Mouse (Mus musculus) embryonic facial prominence, embryonic 15.5 days (tissue): ENCODE results near the gene Kcnab2. TPM values are rescaled to one million over a fixed set of nuclear protein-coding genes. Genes with fewer than 3 reads are reported as not detected.

Source experiments
- ATAC-seq: fragments of 200-750 bp; cut with Nextera tagmentation; 2 replicates; pipeline ENCODE4 v1.8.0; 2017; ENCODE audit warnings: low read depth, moderate TSS enrichment; ENCODE audit not compliant: insufficient number of reproducible peaks, low FRiP score, low TSS enrichment
- H3K27ac ChIP-seq: fragments of 300-500 bp; sonication (generic); replicated peaks from 2 replicates; pipeline ENCODE4 v1.5.1; 2015; ENCODE audit warnings: mild to moderate bottlenecking, inconsistent platforms
- H3K27me3 ChIP-seq: fragments of 300-500 bp; sonication (generic); 2 replicates; pipeline ENCODE4 v1.6.1; 2015; ENCODE audit warnings: inconsistent platforms
- H3K36me3 ChIP-seq: fragments of 300-500 bp; sonication (generic); 2 replicates; pipeline ENCODE4 v1.6.1; 2015; ENCODE audit warnings: mild to moderate bottlenecking, inconsistent platforms
- H3K4me1 ChIP-seq: fragments of 300-500 bp; sonication (generic); 2 replicates; pipeline ENCODE4 v1.6.1; 2015; ENCODE audit warnings: inconsistent platforms
- H3K4me2 ChIP-seq: fragments of 300-500 bp; sonication (generic); replicated peaks from 2 replicates; pipeline ENCODE4 v1.6.1; 2015; ENCODE audit warnings: mild to moderate bottlenecking, inconsistent platforms
- H3K4me3 ChIP-seq: fragments of 300-500 bp; sonication (generic); replicated peaks from 2 replicates; pipeline ENCODE4 v1.5.1; 2015; ENCODE audit warnings: mild to moderate bottlenecking, inconsistent platforms
- H3K9ac ChIP-seq: fragments of 300-500 bp; sonication (generic); 2 replicates; pipeline ENCODE4 v1.6.1; 2015; ENCODE audit warnings: inconsistent platforms
- H3K9me3 ChIP-seq: fragments of 300-500 bp; sonication (generic); replicated peaks from 2 replicates; pipeline ENCODE4 v1.6.1; 2016; ENCODE audit warnings: inconsistent platforms
- WGBS: fragments of 180-500 bp; shearing (Covaris S2); methylation state at CpG from one replicate; pipeline ENCODE4 v1.1.7; 2015; 5-methylcytosine and 5-hydroxymethylcytosine counted together
- polyA plus RNA-seq: library from polyadenylated mRNA; unstranded; fragments of >200 nt; fragmentation: Nextera tagmentation; extraction: Ambion mirVana; gene quantifications from 2 replicates; pipeline ENCODE4 v1.2.1, GENCODE M21; 2015

Gene Kcnab2
- polyA plus RNA-seq: 8.9 and 9.7 TPM in 2 replicates

DNA sequence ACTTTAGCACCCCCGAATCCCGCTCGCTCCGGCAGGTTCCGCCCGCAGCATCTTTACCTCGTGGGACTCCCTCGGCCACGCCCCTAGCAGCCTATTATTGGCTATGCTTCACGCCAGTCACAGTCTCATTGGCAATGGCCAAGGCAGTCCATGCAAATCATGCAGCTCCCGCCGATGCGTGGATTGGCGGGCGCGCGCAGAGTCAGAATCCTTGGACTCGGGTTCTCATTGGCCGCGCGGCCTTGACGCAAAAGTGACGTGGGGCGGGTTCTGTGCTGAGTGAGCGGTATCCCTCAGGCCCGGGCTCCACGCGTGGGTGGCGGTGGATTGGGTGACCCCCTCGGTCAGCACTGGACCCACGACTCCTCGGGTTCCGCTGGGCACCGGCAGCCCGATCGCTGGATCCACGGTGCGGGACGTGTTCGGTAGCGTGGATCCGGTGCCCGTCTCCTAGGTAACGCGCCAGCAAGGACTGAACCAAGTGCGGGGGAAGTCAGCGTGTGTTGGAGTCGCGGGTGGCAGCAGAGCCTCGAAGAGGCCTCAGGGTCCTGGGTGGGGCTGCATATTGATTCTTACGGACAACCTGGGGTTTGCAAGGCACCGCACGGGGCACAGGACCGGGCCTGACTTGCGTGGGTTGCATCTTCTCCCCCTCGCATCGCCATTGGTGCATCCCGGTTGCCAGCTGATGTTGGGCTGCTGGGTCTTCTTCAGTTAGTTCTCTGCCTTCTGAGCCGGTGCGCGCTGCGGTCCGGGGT, at the start of gene Kcnab2:
Gene Kcnab2, minus strand, starts transcription at position 406 of the 758 bp plus-strand sequence.
- 1% methylated on average over 63 of the region's 63 CpGs for WGBS
- Histone ChIP-seq H3K27me3 (peaks cover 16% of the 10 kb centered on the region), H3K9ac (peak within 1 kb of the TSS; percentile 66), H3K27ac (peak within 1 kb of the TSS; percentile 86), H3K4me1 (peaks cover 21% of the 10 kb centered on the region), H3K9me3 (no peaks in the 10 kb centered on the region), H3K4me3 (peak within 1 kb of the TSS; percentile 80), H3K36me3 (no peaks in the 10 kb centered on the region), H3K4me2 (peak within 1 kb of the TSS; percentile 94)
- peak; percentile 97 for ATAC-seq

- Histone ChIP-seq H3K9ac (no peak overlapping the region), H3K36me3 (no peaks in the 10 kb centered on the region), H3K4me3 (no peak overlapping the region), H3K4me1 (no peaks in the 10 kb centered on the region), H3K27ac (no peak overlapping the region), H3K9me3 (no peaks in the 10 kb centered on the region), H3K4me2 (no peak overlapping the region), H3K27me3 (no peaks in the 10 kb centered on the region)
- 36% methylated on average over 6 of the region's 6 CpGs for WGBS
- ATAC-seq: no peak
Measured at GRCm38 (mm10) chr4:152520083-152520482, 42.4 kb upstream of the Kcnab2 start.

- Histone ChIP-seq H3K36me3 (no peaks in the 10 kb centered on the region), H3K27me3 (no peaks in the 10 kb centered on the region), H3K4me1 (no peaks in the 10 kb centered on the region), H3K9me3 (no peaks in the 10 kb centered on the region), H3K4me3 (no peak overlapping the region), H3K9ac (no peak overlapping the region), H3K4me2 (no peak overlapping the region), H3K27ac (no peak overlapping the region)
- no peak for ATAC-seq
- WGBS: 84% methylated on average over 10 of the region's 10 CpGs
Measured at GRCm38 (mm10) chr4:152519106-152519505, 41.4 kb upstream of the Kcnab2 start.

GRCm38 (mm10) chr4:152514884-152515283, 37.2 kb upstream of the Kcnab2 start:
- Histone ChIP-seq H3K4me3 (no peak overlapping the region), H3K27me3 (no peaks in the 10 kb centered on the region), H3K4me2 (no peak overlapping the region), H3K4me1 (no peaks in the 10 kb centered on the region), H3K9ac (no peak overlapping the region), H3K9me3 (no peaks in the 10 kb centered on the region), H3K27ac (no peak overlapping the region), H3K36me3 (no peaks in the 10 kb centered on the region)
- no peak for ATAC-seq
- WGBS: 75% methylated on average over 7 of the region's 7 CpGs

DNA sequence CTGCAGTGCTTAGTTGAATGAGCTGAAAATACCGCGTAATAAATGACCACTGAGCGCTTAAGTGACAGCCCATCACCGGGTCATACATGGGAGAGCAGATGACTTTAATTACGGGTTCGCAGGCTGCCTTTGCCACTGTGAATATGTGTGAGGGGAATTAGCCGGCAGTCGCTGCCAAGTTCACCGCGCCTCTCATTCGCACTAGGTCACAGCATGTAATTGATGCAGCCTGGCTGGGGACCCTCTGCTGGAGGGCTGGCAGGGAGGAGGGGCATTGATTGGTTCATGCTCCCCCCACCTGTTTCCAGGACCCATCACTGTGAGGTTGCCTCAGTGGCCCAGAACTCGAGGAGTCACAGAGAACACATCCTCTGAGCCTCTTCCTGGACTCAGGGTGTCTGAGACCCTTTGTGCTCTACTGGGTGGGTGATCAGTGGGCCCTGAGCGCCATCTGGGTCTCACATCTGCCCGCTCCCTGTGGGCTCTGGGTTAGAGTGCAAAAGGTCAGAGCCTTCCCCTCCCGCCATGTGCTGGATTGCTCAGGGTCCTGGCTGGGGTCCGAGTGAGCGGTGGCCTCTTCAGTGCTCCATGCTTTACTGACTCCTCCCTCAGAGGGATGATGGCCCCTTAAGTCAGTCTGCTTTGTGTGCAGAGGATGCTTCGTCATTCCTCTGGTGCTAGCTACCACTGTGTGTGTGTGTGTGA, 34.7 kb upstream of the Kcnab2 start:
- no peak for ATAC-seq
- 45% methylated on average over 18 of the region's 18 CpGs for WGBS
- no peak overlapping the region for H3K4me3 ChIP-seq
- H3K36me3 ChIP-seq: peaks cover under 1% of the 10 kb centered on the region; the same call in 1 of the 2 replicates
- no peak overlapping the region for H3K27ac ChIP-seq
- no peaks in the 10 kb centered on the region for H3K9me3 ChIP-seq
- H3K4me1 ChIP-seq: no peaks in the 10 kb centered on the region
- H3K9ac ChIP-seq: no peak overlapping the region
- H3K4me2 ChIP-seq: no peak overlapping the region
- no peaks in the 10 kb centered on the region for H3K27me3 ChIP-seq

GRCm38 (mm10) chr4:152494360-152494879, 16.7 kb upstream of the Kcnab2 start:
- Histone ChIP-seq H3K27ac (no peak overlapping the region), H3K9ac (no peak overlapping the region), H3K4me2 (no peak overlapping the region), H3K4me3 (no peak overlapping the region), H3K4me1 (peaks cover 3% of the 10 kb centered on the region; the same call in 1 of the 2 replicates), H3K9me3 (no peaks in the 10 kb centered on the region), H3K36me3 (peaks cover 12% of the 10 kb centered on the region), H3K27me3 (no peaks in the 10 kb centered on the region)
- WGBS: 31% methylated on average over 20 of the region's 20 CpGs
- ATAC-seq: no peak

DNA sequence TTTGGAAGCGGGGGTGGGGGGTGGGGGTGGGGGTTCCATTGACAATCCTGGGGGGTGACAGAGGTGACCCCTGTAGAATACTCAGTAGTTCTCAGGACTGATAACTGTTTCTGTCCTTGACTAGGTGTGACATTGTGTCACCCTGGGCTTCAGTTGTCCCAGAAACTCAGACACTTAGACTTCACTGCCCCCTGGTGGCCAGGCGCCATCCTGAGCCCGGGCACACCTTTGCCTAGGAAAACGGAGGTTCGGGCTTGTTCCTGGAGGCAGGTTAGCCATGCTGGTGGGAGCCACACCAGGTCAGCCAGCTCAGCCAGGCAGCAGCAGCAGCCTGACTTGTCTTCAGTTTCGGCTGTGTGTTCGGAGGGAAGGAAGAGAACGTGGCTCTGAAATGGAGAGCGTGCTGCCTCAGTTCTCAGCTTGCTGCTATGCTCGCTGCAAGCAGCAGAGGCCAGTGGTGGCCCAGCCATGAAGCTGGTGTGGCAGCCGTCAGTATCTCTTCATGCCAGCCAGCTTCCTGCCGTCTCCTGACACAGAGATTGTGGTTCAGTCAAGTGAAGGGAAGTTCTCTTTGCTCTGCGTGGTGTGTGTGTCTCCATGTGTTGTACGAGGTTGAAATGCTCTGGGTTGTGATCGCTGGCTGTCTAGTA, 13.7 kb upstream of the Kcnab2 start:
- H3K4me2 ChIP-seq: no peak overlapping the region
- no peaks in the 10 kb centered on the region for H3K36me3 ChIP-seq
- H3K27ac ChIP-seq: no peak overlapping the region
- 51% methylated on average over 15 of the region's 15 CpGs for WGBS
- peaks cover 3% of the 10 kb centered on the region; the same call in 1 of the 2 replicates for H3K4me1 ChIP-seq
- no peaks in the 10 kb centered on the region for H3K27me3 ChIP-seq
- no peak overlapping the region for H3K4me3 ChIP-seq
- no peak for ATAC-seq
- H3K9ac ChIP-seq: no peak overlapping the region
- no peaks in the 10 kb centered on the region for H3K9me3 ChIP-seq

- no peak for ATAC-seq
- H3K27ac ChIP-seq: no peak overlapping the region
- H3K9me3 ChIP-seq: no peaks in the 10 kb centered on the region
- no peak overlapping the region for H3K4me2 ChIP-seq
- WGBS: 82% methylated on average over 14 of the region's 14 CpGs
- H3K27me3 ChIP-seq: no peaks in the 10 kb centered on the region
- no peak overlapping the region for H3K9ac ChIP-seq
- no peaks in the 10 kb centered on the region for H3K36me3 ChIP-seq
- no peak overlapping the region for H3K4me3 ChIP-seq
- H3K4me1 ChIP-seq: peaks cover 3% of the 10 kb centered on the region; the same call in 1 of the 2 replicates
Measured at GRCm38 (mm10) chr4:152490311-152490710, 12.6 kb upstream of the Kcnab2 start.

GRCm38 (mm10) chr4:152488046-152488445, 10.4 kb upstream of the Kcnab2 start:
- Histone ChIP-seq H3K36me3 (no peaks in the 10 kb centered on the region), H3K27ac (no peak overlapping the region), H3K9me3 (no peaks in the 10 kb centered on the region), H3K4me1 (peaks cover 3% of the 10 kb centered on the region; the same call in 1 of the 2 replicates), H3K9ac (no peak overlapping the region), H3K27me3 (no peaks in the 10 kb centered on the region), H3K4me3 (no peak overlapping the region), H3K4me2 (no peak overlapping the region)
- ATAC-seq: no peak
- WGBS: 78% methylated on average over 10 of the region's 10 CpGs

GRCm38 (mm10) chr4:152480426-152480825, 2.8 kb upstream of the Kcnab2 start:
- Histone ChIP-seq H3K9ac (no peak overlapping the region), H3K4me2 (no peak overlapping the region), H3K27me3 (peaks cover 12% of the 10 kb centered on the region; the same call in 1 of the 2 replicates), H3K27ac (no peak overlapping the region), H3K36me3 (no peaks in the 10 kb centered on the region), H3K4me1 (peaks cover 21% of the 10 kb centered on the region), H3K9me3 (no peaks in the 10 kb centered on the region), H3K4me3 (no peak overlapping the region)
- no peak for ATAC-seq
- WGBS: 52% methylated on average over 8 of the region's 8 CpGs

DNA sequence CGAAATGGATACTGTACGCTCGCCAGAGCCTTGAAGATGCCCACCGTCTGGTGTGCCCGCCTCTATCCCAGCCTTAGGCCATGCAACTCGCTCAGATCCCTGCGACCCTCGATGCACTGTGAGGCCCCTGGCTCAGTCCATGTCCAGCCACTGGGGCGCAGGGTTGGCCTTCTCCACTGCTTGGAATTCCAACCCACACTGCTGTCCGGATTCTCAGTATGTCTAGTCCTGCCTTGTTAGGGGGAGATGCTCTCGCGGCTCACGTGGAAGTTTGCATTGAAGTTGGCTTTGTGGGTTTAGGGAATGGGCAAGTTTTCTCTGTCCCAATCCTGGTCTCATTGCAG, 525 bp upstream of the Kcnab2 start:
- no peaks in the 10 kb centered on the region for H3K9me3 ChIP-seq
- peaks cover 16% of the 10 kb centered on the region for H3K27me3 ChIP-seq
- peak overlapping the region; percentile 66 for H3K9ac ChIP-seq
- peak overlapping the region; percentile 94 for H3K4me2 ChIP-seq
- WGBS: under 1% methylated on average over 13 of the region's 13 CpGs
- H3K27ac ChIP-seq: peak overlapping the region; percentile 86
- peak; percentile 17; the same call in 1 of the 2 replicates for ATAC-seq
- no peaks in the 10 kb centered on the region for H3K36me3 ChIP-seq
- peaks cover 21% of the 10 kb centered on the region for H3K4me1 ChIP-seq
- peak overlapping the region; percentile 80 for H3K4me3 ChIP-seq
